Mouse (Mus musculus): ENCODE results near the gene Iqcf1. TPM values are rescaled to one million over a fixed set of nuclear protein-coding genes. Genes with fewer than 3 reads are reported as not detected.

The Iqcf1 gene
- total RNA-seq, 1 experiment: 1.7 TPM

DNA sequence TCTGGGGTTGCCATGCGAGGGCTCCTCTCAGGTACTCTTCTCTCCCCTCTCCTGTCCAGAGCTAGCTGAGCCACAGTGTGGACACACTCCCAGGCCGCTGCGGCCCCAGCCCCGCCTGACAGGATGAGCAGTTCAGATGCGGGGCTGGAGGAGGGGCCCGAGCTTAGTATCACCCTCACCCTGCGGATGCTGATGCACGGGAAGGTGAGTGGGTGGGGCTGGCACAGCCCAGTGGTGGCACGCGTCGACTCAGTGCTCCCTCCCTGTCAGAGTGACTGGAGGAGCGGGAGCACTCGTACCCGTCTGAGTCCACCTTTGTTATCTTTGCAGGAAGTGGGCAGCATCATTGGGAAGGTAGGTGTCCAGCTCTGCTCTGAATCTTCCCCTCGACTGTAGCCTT, 39.8 kb upstream of the Iqcf1 start:
- Histone ChIP-seq H3K27ac (ENCODE audit: insufficient read depth, low read depth, low read length, poor library complexity, severe bottlenecking) (no peak overlapping the region), H3K36me3 (ENCODE audit: control insufficient read depth, insufficient read depth, low read length, poor library complexity, severe bottlenecking) (peaks cover 30% of the 10 kb centered on the region), H3K9me3 (ENCODE audit: control insufficient read depth, insufficient read depth, low read depth, low read length) (no peaks in the 10 kb centered on the region), H3K4me3 (ENCODE audit: insufficient read depth in 1 of 2, low read depth in 1 of 2, low read length in 2 of 2, poor library complexity in 1 of 2, severe bottlenecking in 1 of 2) (no peak overlapping the region), H3K4me1 (ENCODE audit: control insufficient read depth in 2 of 2, insufficient read depth in 2 of 2, low read length in 2 of 2, poor library complexity in 1 of 2) (peaks cover 14 to 56% of the 10 kb centered on the region in 2 experiments), H3K9ac (ENCODE audit: insufficient read depth, low read depth, low read length, poor library complexity, severe bottlenecking) (no peak overlapping the region)
- in situ Hi-C loops (cut with MboI; ENCODE audit: low sequenced_read_pairs in 2 of 2, unreplicated experiment in 2 of 2): no loop called here
- no peak for DNase-seq (ENCODE audit: low read depth, low spot score)
- TF ChIP-seq MAFK (IDR thresholded peaks at IDR 0.05; ENCODE audit: insufficient read depth, low read depth, low read length) (no peak), ZNF384 (IDR thresholded peaks at IDR 0.05; ENCODE audit: low read depth, low read length) (no peak), HCFC1 (IDR thresholded peaks at IDR 0.05; ENCODE audit: borderline replicate concordance, insufficient read depth, low read length) (no peak), CHD2 (IDR thresholded peaks at IDR 0.05; ENCODE audit: low read depth, low read length) (no peak), ZC3H11A (IDR thresholded peaks at IDR 0.05; ENCODE audit: borderline replicate concordance, low read depth, low read length) (no peak)

DNA sequence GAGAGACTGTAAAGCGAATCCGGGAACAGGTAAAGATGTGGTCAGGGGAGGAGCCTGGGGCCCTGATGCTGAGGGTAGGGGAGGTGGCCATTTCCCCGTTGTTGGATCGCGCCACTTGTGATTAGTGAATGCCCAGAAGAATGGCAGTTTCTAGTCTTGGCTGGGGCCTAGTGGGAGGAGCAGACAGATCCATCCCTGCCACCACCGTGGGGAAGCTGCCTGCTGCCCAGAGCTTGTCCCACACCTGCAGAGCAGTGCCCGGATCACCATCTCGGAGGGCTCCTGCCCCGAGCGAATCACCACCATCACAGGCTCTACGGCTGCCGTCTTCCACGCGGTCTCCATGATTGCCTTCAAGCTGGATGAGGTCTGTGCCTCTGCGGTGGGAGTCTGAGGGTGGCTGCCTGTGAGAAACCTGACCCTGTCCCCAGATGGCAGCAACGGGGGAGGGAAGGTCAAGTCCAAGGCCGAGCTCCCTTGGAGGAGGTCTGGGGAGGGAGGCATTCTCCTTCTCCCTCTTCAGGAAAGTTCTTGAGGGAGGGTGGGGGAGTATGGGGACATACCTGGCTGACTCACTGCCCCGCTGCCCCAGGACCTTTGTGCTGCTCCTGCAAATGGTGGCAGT, 39.3 kb upstream of the Iqcf1 start:
- Histone ChIP-seq H3K36me3 (ENCODE audit: control insufficient read depth, insufficient read depth, low read length, poor library complexity, severe bottlenecking) (peaks cover 30% of the 10 kb centered on the region), H3K9ac (ENCODE audit: insufficient read depth, low read depth, low read length, poor library complexity, severe bottlenecking) (no peak overlapping the region), H3K27ac (ENCODE audit: insufficient read depth, low read depth, low read length, poor library complexity, severe bottlenecking) (no peak overlapping the region), H3K4me3 (ENCODE audit: insufficient read depth in 1 of 2, low read depth in 1 of 2, low read length in 2 of 2, poor library complexity in 1 of 2, severe bottlenecking in 1 of 2) (no peak overlapping the region), H3K9me3 (ENCODE audit: control insufficient read depth, insufficient read depth, low read depth, low read length) (no peaks in the 10 kb centered on the region), H3K4me1 (ENCODE audit: control insufficient read depth in 2 of 2, insufficient read depth in 2 of 2, low read length in 2 of 2, poor library complexity in 1 of 2) (peaks cover 14 to 56% of the 10 kb centered on the region in 2 experiments)
- no peak for DNase-seq (ENCODE audit: low read depth, low spot score)
- in situ Hi-C loops (cut with MboI; ENCODE audit: low sequenced_read_pairs in 2 of 2, unreplicated experiment in 2 of 2): no loop called here
- TF ChIP-seq HCFC1 (IDR thresholded peaks at IDR 0.05; ENCODE audit: borderline replicate concordance, insufficient read depth, low read length) (no peak), CHD2 (IDR thresholded peaks at IDR 0.05; ENCODE audit: low read depth, low read length) (no peak), ZNF384 (IDR thresholded peaks at IDR 0.05; ENCODE audit: low read depth, low read length) (no peak), MAFK (IDR thresholded peaks at IDR 0.05; ENCODE audit: insufficient read depth, low read depth, low read length) (no peak), ZC3H11A (IDR thresholded peaks at IDR 0.05; ENCODE audit: borderline replicate concordance, low read depth, low read length) (no peak)

DNA sequence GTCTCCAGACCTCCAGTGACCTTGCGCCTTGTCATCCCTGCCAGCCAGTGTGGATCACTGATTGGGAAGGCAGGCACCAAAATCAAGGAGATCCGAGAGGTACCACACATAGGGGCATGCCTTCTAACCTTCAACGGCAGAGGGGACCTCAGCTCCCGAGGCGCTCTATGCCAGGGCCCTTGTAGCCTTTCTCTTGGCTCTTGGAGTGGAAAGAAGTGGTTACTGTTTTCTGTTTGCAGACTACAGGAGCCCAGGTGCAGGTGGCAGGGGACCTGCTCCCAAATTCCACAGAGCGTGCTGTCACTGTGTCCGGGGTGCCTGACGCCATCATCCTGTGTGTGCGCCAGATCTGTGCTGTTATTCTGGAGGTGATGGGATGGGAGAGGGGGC, 38.7 kb upstream of the Iqcf1 start:
- H3K4me1 ChIP-seq (ENCODE audit: control insufficient read depth in 2 of 2, insufficient read depth in 2 of 2, low read length in 2 of 2, poor library complexity in 1 of 2): peaks cover 14 to 57% of the 10 kb centered on the region in 2 experiments

DNA sequence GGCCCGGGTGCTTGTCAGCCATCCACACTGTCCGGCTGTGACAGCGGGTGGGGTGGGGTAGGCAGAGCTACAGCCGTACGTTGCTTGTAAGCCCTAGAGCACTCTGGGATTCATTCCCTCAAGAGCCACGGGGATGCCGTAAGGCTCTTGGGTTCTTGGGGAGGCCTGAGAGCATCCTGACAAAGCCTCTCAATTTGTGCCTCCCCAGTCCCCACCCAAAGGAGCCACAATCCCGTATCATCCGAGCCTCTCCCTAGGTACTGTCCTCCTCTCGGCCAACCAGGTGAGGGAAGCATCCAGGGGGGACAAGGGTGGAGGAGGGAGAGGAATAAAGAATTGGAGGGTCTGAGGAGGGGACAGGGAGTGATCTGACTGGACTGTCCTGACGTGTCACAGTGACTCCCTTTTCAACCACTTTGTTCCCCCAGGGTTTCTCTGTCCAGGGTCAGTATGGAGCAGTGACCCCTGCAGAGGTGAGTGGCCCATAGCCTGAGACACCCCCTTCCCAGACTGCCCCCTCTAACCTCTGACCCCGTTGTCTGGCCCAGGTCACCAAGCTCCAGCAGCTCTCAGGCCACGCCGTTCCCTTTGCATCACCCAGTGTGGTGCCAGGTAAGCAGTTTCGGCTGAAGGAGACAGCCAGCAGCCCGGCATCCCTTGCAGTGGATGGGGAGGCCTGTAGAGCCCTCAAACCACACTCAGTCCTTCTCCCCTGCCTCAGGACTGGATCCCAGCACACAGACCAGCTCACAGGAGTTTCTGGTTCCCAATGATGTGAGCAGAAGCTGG, 37.9 kb upstream of the Iqcf1 start:
- peaks cover 30% of the 10 kb centered on the region for H3K36me3 ChIP-seq (ENCODE audit: control insufficient read depth, insufficient read depth, low read length, poor library complexity, severe bottlenecking)
- H3K4me1 ChIP-seq (ENCODE audit: control insufficient read depth in 2 of 2, insufficient read depth in 2 of 2, low read length in 2 of 2, poor library complexity in 1 of 2): peaks cover 11 to 50% of the 10 kb centered on the region in 2 experiments; a peak in 3 of 4 replicates
- in situ Hi-C loops (cut with MboI; ENCODE audit: low sequenced_read_pairs in 2 of 2, unreplicated experiment in 2 of 2): no loop called here
- H3K9ac ChIP-seq (ENCODE audit: insufficient read depth, low read depth, low read length, poor library complexity, severe bottlenecking): no peak overlapping the region
- no peak overlapping the region for H3K4me3 ChIP-seq (ENCODE audit: insufficient read depth in 1 of 2, low read depth in 1 of 2, low read length in 2 of 2, poor library complexity in 1 of 2, severe bottlenecking in 1 of 2)
- H3K9me3 ChIP-seq (ENCODE audit: control insufficient read depth, insufficient read depth, low read depth, low read length): no peaks in the 10 kb centered on the region
- no peak for DNase-seq (ENCODE audit: low read depth, low spot score)
- TF ChIP-seq ZC3H11A (IDR thresholded peaks at IDR 0.05; ENCODE audit: borderline replicate concordance, low read depth, low read length) (no peak), CHD2 (IDR thresholded peaks at IDR 0.05; ENCODE audit: low read depth, low read length) (no peak), ZNF384 (IDR thresholded peaks at IDR 0.05; ENCODE audit: low read depth, low read length) (no peak), HCFC1 (IDR thresholded peaks at IDR 0.05; ENCODE audit: borderline replicate concordance, insufficient read depth, low read length) (no peak), MAFK (IDR thresholded peaks at IDR 0.05; ENCODE audit: insufficient read depth, low read depth, low read length) (no peak)
- H3K27ac ChIP-seq (ENCODE audit: insufficient read depth, low read depth, low read length, poor library complexity, severe bottlenecking): no peak overlapping the region

More for the DNA sequence above, 38.7 kb upstream of the Iqcf1 start:
- TF ChIP-seq HCFC1 (IDR thresholded peaks at IDR 0.05; ENCODE audit: borderline replicate concordance, insufficient read depth, low read length): no peak
- TF ChIP-seq ZC3H11A (IDR thresholded peaks at IDR 0.05; ENCODE audit: borderline replicate concordance, low read depth, low read length): no peak
- no peak for TF ChIP-seq MAFK (IDR thresholded peaks at IDR 0.05; ENCODE audit: insufficient read depth, low read depth, low read length)
- TF ChIP-seq CHD2 (IDR thresholded peaks at IDR 0.05; ENCODE audit: low read depth, low read length): no peak
- in situ Hi-C loops (cut with MboI; ENCODE audit: low sequenced_read_pairs in 2 of 2, unreplicated experiment in 2 of 2): no loop called here
- no peak for DNase-seq (ENCODE audit: low read depth, low spot score)
- H3K9me3 ChIP-seq (ENCODE audit: control insufficient read depth, insufficient read depth, low read depth, low read length): no peaks in the 10 kb centered on the region
- no peak overlapping the region for H3K4me3 ChIP-seq (ENCODE audit: insufficient read depth in 1 of 2, low read depth in 1 of 2, low read length in 2 of 2, poor library complexity in 1 of 2, severe bottlenecking in 1 of 2)
- no peak overlapping the region for H3K27ac ChIP-seq (ENCODE audit: insufficient read depth, low read depth, low read length, poor library complexity, severe bottlenecking)
- no peak overlapping the region for H3K9ac ChIP-seq (ENCODE audit: insufficient read depth, low read depth, low read length, poor library complexity, severe bottlenecking)
- peaks cover 30% of the 10 kb centered on the region for H3K36me3 ChIP-seq (ENCODE audit: control insufficient read depth, insufficient read depth, low read length, poor library complexity, severe bottlenecking)
